Mouse (Mus musculus): ENCODE results near the gene Ckap2.
"Not testable (repeated sequence)": the region's sequence is repeated elsewhere in the genome, so short reads cannot be mapped to it uniquely, and the experiment has no call there.

- not testable (repeated sequence) for TF ChIP-seq CTCF (IDR thresholded peaks at IDR 0.05; ENCODE audit: extremely low read depth, insufficient read depth, insufficient read length, insufficient replicate concordance); POLR2A (IDR thresholded peaks at IDR 0.05; ENCODE audit: low read depth, low read length)
These were observed 49.2 kb downstream of the Ckap2 start for GRCm38 (mm10) chr8:22136462-22136861.

All from spleen, adult 2 months (tissue).